Mouse (Mus musculus) testis, postnatal 10 days (tissue): ENCODE results near the gene H2afx.

Experiments used
- DNase-seq: peaks from one replicate; pipeline ENCODE4 v3.0.0; 2021; ENCODE audit warnings: low spot score

H2afx gene

GRCm38 (mm10) chr9:44384596-44384995, 50.1 kb downstream of the H2afx start:
- peak; percentile 67 for DNase-seq
